Comparison of ENCODE assay signal across 13 mouse cellular contexts in genomic region chr3:53988796-53989195, GRCm38 (mm10).
DNase-seq lines count a peak whose midpoint lies in the region; ATAC-seq lines count a peak whose summit lies in the region.
"Had no signal": no experiment of that assay in that cellular context is flagged by ENCODE, and none has a peak within 500 bp of the region (broad histone marks: within the 10 kb centered on the region; RNA-seq: fewer than 3 reads in every experiment).

No protein-coding gene starts in this region.

- H3K9me3 ChIP-seq in hindbrain, embryonic 16.5 days (ENCODE audit: control insufficient read depth, low read length): no peaks in the 10 kb centered on the region
- no peaks in the 10 kb centered on the region for H3K9me3 ChIP-seq in neural tube, embryonic 15.5 days (replicated peaks)

- H3K9ac ChIP-seq in hindbrain, embryonic 16.5 days (ENCODE audit: low read depth, low read length): no peak overlapping the region
- H3K9ac ChIP-seq in neural tube, embryonic 15.5 days (replicated peaks): no peak overlapping the region
- H3K9ac ChIP-seq: lung, embryonic 14.5 days had no signal

- H3K27ac ChIP-seq in hindbrain, embryonic 16.5 days (ENCODE audit: low read depth, low read length): no peak overlapping the region
- no peak overlapping the region for H3K27ac ChIP-seq in neural tube, embryonic 15.5 days (replicated peaks)

- no peaks in the 10 kb centered on the region for H3K36me3 ChIP-seq in hindbrain, embryonic 16.5 days (ENCODE audit: control insufficient read depth, insufficient read depth, low read length)
- H3K36me3 ChIP-seq in neural tube, embryonic 15.5 days: no peaks in the 10 kb centered on the region

- H3K4me2 ChIP-seq in hindbrain, embryonic 16.5 days (ENCODE audit: low read length): no peak overlapping the region
- no peak overlapping the region for H3K4me2 ChIP-seq in neural tube, embryonic 15.5 days
- H3K4me2 ChIP-seq: lung, embryonic 14.5 days had no signal

- H3K27me3 ChIP-seq in hindbrain, embryonic 16.5 days (replicated peaks; ENCODE audit: control insufficient read depth, insufficient read depth, low read length): no peaks in the 10 kb centered on the region
- H3K27me3 ChIP-seq in neural tube, embryonic 15.5 days (replicated peaks): no peaks in the 10 kb centered on the region

- peak; percentile 42 to 76; a peak in 3 of 4 replicates for ATAC-seq in hematopoietic stem cell, adult 5-6 weeks (replicated peaks in 1 of 2; ENCODE audit: insufficient read depth in 1 of 2, low FRiP score in 2 of 2, low TSS enrichment in 1 of 2, low read depth in 1 of 2, poor library complexity in 2 of 2, severe bottlenecking in 2 of 2)
- ATAC-seq in hindbrain, embryonic 16.5 days: no peak
- no peak for ATAC-seq in neural tube, embryonic 15.5 days (ENCODE audit: low FRiP score)

- no peak overlapping the region for H3K4me3 ChIP-seq in hindbrain, embryonic 16.5 days (ENCODE audit: low read length)
- H3K4me3 ChIP-seq in neural tube, embryonic 15.5 days (replicated peaks): no peak overlapping the region

- 82% methylated on average over 9 of the region's 9 CpGs for WGBS in hindbrain, embryonic 16.5 days
- WGBS in neural tube, embryonic 15.5 days: 87% methylated on average over 9 of the region's 9 CpGs

- DNase-seq in kidney, postnatal 10 days: peak; percentile 44
- DNase-seq in kidney, adult 8-10 months: no peak
- DNase-seq in brain, adult 2 months (ENCODE audit: low read depth, low spot score): peak; percentile 45
- peak; percentile 6 for DNase-seq in right cerebral cortex, adult 18-20 months
- DNase-seq in spleen, postnatal 10 days (ENCODE audit: low spot score in 2 of 2): no peak
- DNase-seq: heart, adult 18-20 months; heart, postnatal 10 days; liver; lung, embryonic 14.5 days; thymus, postnatal 4 days had no signal

- H3K4me1 ChIP-seq in hindbrain, embryonic 16.5 days (ENCODE audit: control insufficient read depth, insufficient read depth, low read depth, low read length): no peaks in the 10 kb centered on the region
- no peaks in the 10 kb centered on the region for H3K4me1 ChIP-seq in neural tube, embryonic 15.5 days

Comparison
In these comparisons a context has a peak if more than half of its experiments do, and no peak if none do; other contexts are left out.
1. DNase-seq: peak in kidney, postnatal 10 days (single experiment), brain, adult 2 months (single experiment) and right cerebral cortex, adult 18-20 months (single experiment); none in kidney, adult 8-10 months (0 of 2) and spleen, postnatal 10 days (0 of 2).
2. ATAC-seq: peak in hematopoietic stem cell, adult 5-6 weeks (2 of 2); none in hindbrain, embryonic 16.5 days (single experiment) and neural tube, embryonic 15.5 days (single experiment).